Mouse (Mus musculus): Measurements from ENCODE around the gene Snrnp35. TPM values are rescaled to one million over a fixed set of nuclear protein-coding genes. Genes with fewer than 3 reads are reported as not detected.
"Not testable (repeated sequence)": the region's sequence is repeated elsewhere in the genome, so short reads cannot be mapped to it uniquely, and the experiment has no call there.

Snrnp35 gene
- polyA plus RNA-seq, 1 experiment, result 4.6 TPM

DNA sequence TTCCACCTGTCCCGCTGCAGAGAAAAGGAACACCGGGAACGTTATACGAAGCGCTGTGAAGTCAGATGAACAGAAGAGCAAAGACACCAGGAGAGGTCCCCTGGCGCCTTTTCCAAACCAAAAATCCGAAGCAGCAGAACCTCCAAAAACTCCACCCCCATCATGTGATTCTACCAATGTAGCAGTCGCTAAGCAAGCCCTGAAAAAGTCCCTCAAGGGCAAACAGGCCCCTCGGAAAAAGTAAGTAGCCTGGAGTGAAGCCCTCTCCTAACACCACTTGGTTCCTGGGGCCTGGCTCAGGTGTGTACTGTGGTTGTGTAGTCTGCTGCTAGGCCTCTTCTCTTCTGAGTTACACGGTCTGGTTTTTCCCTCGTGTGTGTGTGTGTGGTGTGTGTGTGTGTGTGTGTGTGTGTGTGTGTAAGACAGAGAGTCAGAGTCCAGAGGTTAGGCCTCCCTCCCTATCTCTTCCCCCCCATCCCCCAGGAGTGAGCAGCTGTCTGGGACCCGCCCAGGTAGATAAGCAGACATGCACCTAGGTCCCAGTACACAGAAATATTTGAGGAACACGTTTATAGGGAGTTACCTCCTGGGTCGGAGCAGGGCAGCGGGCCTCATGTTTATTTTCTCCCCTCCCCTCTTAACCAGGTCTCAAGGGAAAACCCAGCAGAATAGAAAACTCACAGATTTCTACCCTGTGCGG is 32.1 kb upstream of the Snrnp35 start:
- Histone ChIP-seq H3K4me1 (replicated peaks; ENCODE audit: control insufficient read depth, insufficient read depth, low read length) (peaks cover 10% of the 10 kb centered on the region), H3K36me3 (ENCODE audit: control insufficient read depth, insufficient read depth, low read length) (peaks cover 77% of the 10 kb centered on the region), H3K4me3 (ENCODE audit: control insufficient read depth, insufficient read depth, low read length) (no peak overlapping the region), H3K27me3 (ENCODE audit: control insufficient read depth, insufficient read depth, low read length) (no peaks in the 10 kb centered on the region), H3K27ac (ENCODE audit: control insufficient read depth, insufficient read depth, low read length) (no peak overlapping the region)
- TF ChIP-seq CTCF (IDR thresholded peaks at IDR 0.05; ENCODE audit: borderline replicate concordance, control insufficient read depth, extremely low read depth, insufficient read depth, low read length, poor library complexity) (no peak), POLR2A (IDR thresholded peaks at IDR 0.05; ENCODE audit: control insufficient read depth, extremely low read depth, insufficient read depth, low read length, poor library complexity) (no peak)
- WGBS, result 91% methylated on average over 16 of the region's 16 CpGs
- no peak for DNase-seq

DNA sequence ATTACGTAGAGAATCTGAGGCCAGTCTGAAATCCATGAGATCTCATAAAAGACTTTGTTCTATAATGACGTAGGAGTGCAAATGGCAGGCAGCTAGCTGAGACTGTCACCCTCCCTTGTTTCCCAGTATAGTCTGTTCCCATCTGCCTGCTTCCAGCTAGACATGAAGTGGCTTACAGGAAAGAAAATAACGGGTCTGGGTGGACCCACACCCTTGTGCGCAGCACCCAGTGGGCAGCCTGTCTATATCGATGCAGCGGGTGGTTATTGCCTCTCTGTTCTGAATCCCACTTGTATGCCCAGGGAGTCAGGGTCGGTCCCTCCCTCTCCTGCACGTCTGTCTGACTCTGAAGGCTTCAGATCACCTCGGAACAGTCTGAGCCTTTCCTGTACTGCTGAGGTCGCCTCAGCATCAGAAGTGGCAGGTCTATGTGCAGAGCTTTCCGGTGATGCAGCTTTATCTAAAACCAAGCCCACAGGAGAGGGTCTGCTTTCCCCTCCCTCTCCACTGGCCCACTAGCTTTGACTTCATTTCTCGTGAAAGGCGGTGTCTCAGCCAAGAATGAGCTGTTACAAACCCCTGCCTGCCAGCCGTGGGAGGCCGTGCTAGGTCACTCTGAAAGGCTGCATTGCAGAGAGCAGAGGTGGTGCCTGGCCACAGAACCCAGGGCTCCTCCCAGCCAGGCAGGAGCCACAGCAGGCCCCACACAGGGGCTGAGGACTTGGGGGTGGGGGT is 30.3 kb upstream of the Snrnp35 start:
- Histone ChIP-seq H3K36me3 (ENCODE audit: control insufficient read depth, insufficient read depth, low read length) (peaks cover 88% of the 10 kb centered on the region), H3K4me3 (ENCODE audit: control insufficient read depth, insufficient read depth, low read length) (no peak overlapping the region)
- TF ChIP-seq CTCF (IDR thresholded peaks at IDR 0.05; ENCODE audit: borderline replicate concordance, control insufficient read depth, extremely low read depth, insufficient read depth, low read length, poor library complexity) (no peak), POLR2A (IDR thresholded peaks at IDR 0.05; ENCODE audit: control insufficient read depth, extremely low read depth, insufficient read depth, low read length, poor library complexity) (no peak)

DNA sequence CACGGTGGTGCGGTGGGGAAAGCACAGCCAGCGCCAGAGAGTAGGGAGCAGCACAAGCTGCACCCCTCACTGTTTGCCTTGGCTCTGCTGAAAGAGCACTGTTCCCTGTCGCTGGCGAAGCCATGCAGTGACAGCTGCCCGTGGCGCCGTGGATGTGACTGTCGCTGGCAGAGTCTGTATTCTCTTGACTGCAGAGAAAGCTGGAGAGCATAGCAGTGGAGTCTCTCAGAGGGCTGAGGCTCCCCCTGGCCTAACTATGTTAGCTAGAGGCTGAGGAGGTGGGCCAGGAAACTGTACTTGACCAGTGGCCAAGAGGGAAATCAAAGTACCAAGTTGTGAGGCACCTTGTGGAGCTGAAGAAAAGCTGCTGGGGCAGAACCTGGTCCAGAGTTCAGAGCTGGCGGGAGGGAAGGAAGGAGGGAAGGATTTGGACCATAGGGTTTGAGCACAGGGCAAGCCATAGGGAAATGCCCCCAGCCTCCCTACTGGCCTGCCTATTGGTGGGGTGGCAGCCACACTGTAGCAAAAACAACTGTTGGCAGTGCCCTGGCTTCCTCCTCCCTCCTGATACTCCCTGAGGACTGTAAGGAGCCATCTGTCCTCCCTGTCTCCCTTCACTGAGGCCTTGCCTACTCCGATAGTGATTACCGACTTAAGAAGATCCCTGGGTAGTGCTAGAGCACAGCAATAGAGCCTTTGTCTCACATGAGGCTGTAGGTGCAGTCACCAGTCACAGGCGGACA is 29.4 kb upstream of the Snrnp35 start:
- no peak overlapping the region for H3K4me3 ChIP-seq (ENCODE audit: control insufficient read depth, insufficient read depth, low read length)

More for the DNA sequence above, 30.3 kb upstream of the Snrnp35 start:
- H3K4me1 ChIP-seq (replicated peaks; ENCODE audit: control insufficient read depth, insufficient read depth, low read length), result no peaks in the 10 kb centered on the region
- DNase-seq, result no peak
- H3K27me3 ChIP-seq (ENCODE audit: control insufficient read depth, insufficient read depth, low read length), result no peaks in the 10 kb centered on the region
- H3K27ac ChIP-seq (ENCODE audit: control insufficient read depth, insufficient read depth, low read length), result no peak overlapping the region
- 93% methylated on average over 15 of the region's 15 CpGs for WGBS

DNA sequence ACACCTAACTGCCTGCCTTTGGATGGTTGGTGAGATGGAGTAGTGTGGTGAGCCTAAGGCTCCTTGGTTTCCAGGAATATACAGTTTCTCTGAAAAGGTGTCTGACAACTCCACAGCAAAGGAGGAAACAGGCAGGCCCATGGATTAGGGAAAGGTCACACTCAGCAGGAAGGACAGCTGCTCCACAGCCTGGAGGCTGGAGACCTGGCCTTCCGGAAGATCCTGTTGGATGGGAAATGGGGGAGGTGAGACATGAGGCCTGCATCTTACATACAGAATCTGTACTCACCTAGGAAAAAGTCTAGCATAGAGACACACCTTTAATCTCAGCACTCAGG is 28.9 kb upstream of the Snrnp35 start:
- Histone ChIP-seq H3K36me3 (ENCODE audit: control insufficient read depth, insufficient read depth, low read length) (peaks cover 88% of the 10 kb centered on the region), H3K4me3 (ENCODE audit: control insufficient read depth, insufficient read depth, low read length) (no peak overlapping the region), H3K27ac (ENCODE audit: control insufficient read depth, insufficient read depth, low read length) (no peak overlapping the region), H3K4me1 (replicated peaks; ENCODE audit: control insufficient read depth, insufficient read depth, low read length) (no peaks in the 10 kb centered on the region), H3K27me3 (ENCODE audit: control insufficient read depth, insufficient read depth, low read length) (no peaks in the 10 kb centered on the region)
- TF ChIP-seq POLR2A (IDR thresholded peaks at IDR 0.05; ENCODE audit: control insufficient read depth, extremely low read depth, insufficient read depth, low read length, poor library complexity) (no peak), CTCF (IDR thresholded peaks at IDR 0.05; ENCODE audit: borderline replicate concordance, control insufficient read depth, extremely low read depth, insufficient read depth, low read length, poor library complexity) (no peak)
- no peak for DNase-seq
- 97% methylated on average over 1 of the region's 1 CpGs for WGBS

More for the DNA sequence above, 29.4 kb upstream of the Snrnp35 start:
- no peaks in the 10 kb centered on the region for H3K4me1 ChIP-seq (replicated peaks; ENCODE audit: control insufficient read depth, insufficient read depth, low read length)
- no peak for DNase-seq
- peaks cover 88% of the 10 kb centered on the region for H3K36me3 ChIP-seq (ENCODE audit: control insufficient read depth, insufficient read depth, low read length)
- no peak overlapping the region for H3K27ac ChIP-seq (ENCODE audit: control insufficient read depth, insufficient read depth, low read length)
- H3K27me3 ChIP-seq (ENCODE audit: control insufficient read depth, insufficient read depth, low read length), result no peaks in the 10 kb centered on the region
- TF ChIP-seq POLR2A (IDR thresholded peaks at IDR 0.05; ENCODE audit: control insufficient read depth, extremely low read depth, insufficient read depth, low read length, poor library complexity) (no peak), CTCF (IDR thresholded peaks at IDR 0.05; ENCODE audit: borderline replicate concordance, control insufficient read depth, extremely low read depth, insufficient read depth, low read length, poor library complexity) (no peak)
- WGBS, result 93% methylated on average over 13 of the region's 13 CpGs

- WGBS, result 98% methylated on average over 6 of the region's 6 CpGs
- no peak for DNase-seq
- Histone ChIP-seq H3K27ac (ENCODE audit: control insufficient read depth, insufficient read depth, low read length) (no peak overlapping the region), H3K36me3 (ENCODE audit: control insufficient read depth, insufficient read depth, low read length) (peaks cover 91% of the 10 kb centered on the region), H3K4me1 (replicated peaks; ENCODE audit: control insufficient read depth, insufficient read depth, low read length) (no peaks in the 10 kb centered on the region), H3K27me3 (ENCODE audit: control insufficient read depth, insufficient read depth, low read length) (no peaks in the 10 kb centered on the region), H3K4me3 (ENCODE audit: control insufficient read depth, insufficient read depth, low read length) (no peak overlapping the region)
- TF ChIP-seq CTCF (IDR thresholded peaks at IDR 0.05; ENCODE audit: borderline replicate concordance, control insufficient read depth, extremely low read depth, insufficient read depth, low read length, poor library complexity) (no peak), POLR2A (IDR thresholded peaks at IDR 0.05; ENCODE audit: control insufficient read depth, extremely low read depth, insufficient read depth, low read length, poor library complexity) (no peak)
Observed at GRCm38 (mm10) chr5:124456762-124457161, 26.2 kb upstream of the Snrnp35 start.

GRCm38 (mm10) chr5:124460922-124461321 is 22.0 kb upstream of the Snrnp35 start:
- 96% methylated on average over 14 of the region's 14 CpGs for WGBS
- not testable (repeated sequence) for H3K27ac ChIP-seq (ENCODE audit: control insufficient read depth, insufficient read depth, low read length); H3K4me3 ChIP-seq (ENCODE audit: control insufficient read depth, insufficient read depth, low read length); DNase-seq; H3K4me1 ChIP-seq (replicated peaks; ENCODE audit: control insufficient read depth, insufficient read depth, low read length); H3K27me3 ChIP-seq (ENCODE audit: control insufficient read depth, insufficient read depth, low read length)
- peaks cover 78% of the 10 kb centered on the region for H3K36me3 ChIP-seq (ENCODE audit: control insufficient read depth, insufficient read depth, low read length)

Data from thymus, adult 2 months (tissue).